Mouse (Mus musculus): ENCODE data around the gene Fermt1.

GRCm38 (mm10) chr2:132936176-132936575 is 9.5 kb downstream of the Fermt1 start:
- TF ChIP-seq POLR2A (IDR thresholded peaks at IDR 0.05; ENCODE audit: insufficient read length, low read depth) = no peak
- no peak for TF ChIP-seq MYOG (IDR thresholded peaks at IDR 0.05; ENCODE audit: control insufficient read depth in 1 of 3, insufficient read depth in 1 of 3, insufficient read length in 2 of 3, low read depth in 2 of 3)
- no peak for TF ChIP-seq E2F4 (IDR thresholded peaks at IDR 0.05; ENCODE audit: insufficient read depth)
- TF ChIP-seq USF1 (IDR thresholded peaks at IDR 0.05; ENCODE audit: low read depth) = no peak
- TF ChIP-seq MAX (IDR thresholded peaks at IDR 0.05; ENCODE audit: low read depth) = no peak

Data from myocyte (in vitro differentiated cells).